Mouse (Mus musculus) large intestine, adult 2 months (tissue): ENCODE data around the gene Creb3l4. TPM values are rescaled to one million over a fixed set of nuclear protein-coding genes. Genes with fewer than 3 reads are reported as not detected.

Experiments used
- DNase-seq: peaks from one replicate; pipeline ENCODE4 v3.0.0-alpha.2; 2012; ENCODE audit warnings: low read depth, low spot score
- WGBS: fragments of 180-500 bp; shearing (Covaris S2); methylation state at CpG from one replicate; pipeline ENCODE4 v1.1.7; 2018; 5-methylcytosine and 5-hydroxymethylcytosine counted together
- polyA plus RNA-seq: library from polyadenylated mRNA; depleted of rRNA; stranded (reverse); fragments of >200 nt; gene quantifications from 2 replicates; pipeline ENCODE4 v1.2.3, GENCODE M21; 2012; rRNA removed

The Creb3l4 gene
- polyA plus RNA-seq, 1 experiment, result 18.6 TPM

DNA sequence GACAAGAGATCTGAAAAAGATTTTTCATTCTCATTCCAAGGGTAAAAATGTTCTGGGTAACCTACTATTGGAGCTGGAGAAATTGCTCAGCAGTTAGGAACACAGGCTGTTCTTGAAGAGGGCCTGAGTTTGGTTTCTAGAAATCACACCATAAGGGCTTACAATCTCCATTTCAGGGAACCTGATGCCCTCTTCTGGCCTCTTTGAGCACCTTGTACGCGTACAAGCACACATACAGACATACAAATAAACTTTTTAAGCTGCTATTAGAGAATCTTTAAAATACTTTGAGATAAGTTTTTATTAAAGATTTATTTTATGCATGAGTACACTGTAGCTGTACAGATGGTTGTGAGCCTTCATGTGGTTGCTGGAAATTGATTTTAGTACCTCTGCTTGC lies 38.7 kb downstream of the Creb3l4 start:
- WGBS, result over 99% methylated on average over 2 of the region's 2 CpGs
- DNase-seq, result no peak

- DNase-seq, result no peak
- 72% methylated on average over 5 of the region's 5 CpGs for WGBS
Observed at GRCm38 (mm10) chr3:90203619-90204018, 39.7 kb downstream of the Creb3l4 start.

GRCm38 (mm10) chr3:90202884-90203283 lies 40.4 kb downstream of the Creb3l4 start:
- DNase-seq, result no peak
- WGBS, result 35% methylated on average over 1 of the region's 1 CpGs

DNA sequence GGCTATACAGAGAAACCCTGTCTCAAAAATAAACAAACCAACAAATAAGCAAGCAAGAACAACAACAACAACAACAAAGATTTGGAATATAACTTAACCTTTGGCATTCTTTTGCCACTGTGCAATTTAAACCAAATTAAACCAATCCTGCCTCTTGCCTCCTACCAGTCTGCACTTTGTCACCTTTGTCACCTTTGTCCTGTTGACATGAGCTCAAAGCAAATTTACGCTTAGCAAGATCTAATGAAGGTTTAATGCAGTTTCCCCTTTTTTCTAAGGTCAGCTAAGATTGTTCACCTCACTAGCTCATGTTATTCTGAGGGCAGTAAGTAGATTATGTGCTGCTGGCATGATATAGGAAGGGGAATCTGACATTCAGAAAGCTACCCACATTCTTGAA lies 45.8 kb downstream of the Creb3l4 start:
- DNase-seq, result no peak

DNA sequence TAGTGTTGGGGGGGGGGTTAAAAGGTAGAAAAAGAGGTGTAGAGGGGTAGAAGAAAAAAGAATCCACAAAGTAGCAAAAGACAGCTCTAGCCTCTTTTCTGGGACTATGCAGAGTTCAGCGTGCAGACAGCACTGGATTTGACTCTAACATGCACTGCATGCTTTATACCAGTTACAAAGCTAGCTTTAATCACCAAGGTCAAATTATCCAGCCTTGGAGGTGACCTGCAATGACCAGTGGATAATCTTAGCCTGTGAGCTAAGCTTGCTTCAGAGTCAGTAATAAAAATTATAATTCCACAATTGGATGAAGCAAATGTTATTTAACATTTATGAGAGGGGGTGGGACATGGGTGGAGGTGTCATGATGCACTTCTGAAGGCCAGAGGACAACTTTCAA lies 47.7 kb downstream of the Creb3l4 start:
- DNase-seq, result no peak
- WGBS, result 72% methylated on average over 1 of the region's 1 CpGs

More for the DNA sequence above, 45.8 kb downstream of the Creb3l4 start:
- WGBS, result 54% methylated on average over 1 of the region's 1 CpGs

DNA sequence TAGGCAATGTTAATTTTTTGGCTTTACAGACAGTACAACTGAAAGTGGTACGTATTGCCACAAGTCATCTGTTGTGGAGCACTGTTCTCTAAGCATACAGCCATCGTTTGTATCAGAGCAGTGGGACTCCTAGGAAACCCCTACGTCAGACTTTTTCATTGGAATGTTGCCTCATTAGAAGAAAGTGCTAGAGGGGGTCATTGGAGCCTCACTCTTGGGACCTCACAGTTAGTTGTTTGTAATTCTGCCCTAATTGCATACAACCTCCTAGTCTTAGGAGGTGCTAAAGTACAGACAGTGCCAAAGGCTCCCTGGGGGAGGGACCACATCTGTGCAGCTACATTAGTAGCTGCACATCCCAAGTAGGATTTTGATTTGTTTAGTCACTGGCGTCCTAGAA lies 48.6 kb downstream of the Creb3l4 start:
- DNase-seq, result no peak
- WGBS, result 70% methylated on average over 4 of the region's 4 CpGs

DNA sequence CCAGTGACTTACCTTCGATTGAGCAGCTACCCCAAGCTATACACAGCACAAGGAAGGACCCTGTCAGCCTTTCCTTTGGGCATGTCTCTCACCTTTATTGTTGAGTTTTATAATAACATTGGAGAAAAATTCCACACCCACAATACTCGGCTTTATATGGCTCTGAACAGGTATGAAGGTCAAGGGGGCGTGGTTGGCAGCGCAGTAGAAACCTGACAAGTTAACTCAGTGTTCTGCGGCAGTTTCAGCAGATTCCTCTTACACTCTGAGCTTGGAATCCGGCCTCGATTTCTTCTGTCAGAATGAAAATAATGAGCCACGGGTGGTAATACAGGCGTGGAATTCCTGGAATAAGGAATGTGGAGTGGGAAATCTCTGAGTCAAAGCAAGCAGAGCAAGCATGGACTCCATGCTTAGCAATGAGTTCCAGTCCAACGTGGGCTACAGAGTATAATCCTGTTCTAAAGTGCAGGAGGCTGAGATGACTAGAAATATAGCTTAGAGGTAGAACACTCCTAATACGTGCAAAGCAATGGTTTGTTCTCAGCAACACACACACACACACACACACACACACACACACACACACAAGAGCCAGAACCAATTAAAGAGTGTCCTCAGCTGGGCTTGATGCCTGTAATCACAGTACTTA lies 52.3 kb downstream of the Creb3l4 start:
- DNase-seq, result peak; percentile 75
- WGBS, result 28% methylated on average over 11 of the region's 11 CpGs

Other genes starting within 250 kb of the Creb3l4 start
- gene Hax1, start 244.7 kb downstream of the Creb3l4 start, polyA plus RNA-seq, result 60.1 and 80.7 TPM in 2 replicates
- 41.1 and 46.7 TPM in 2 replicates for gene 4933434E20Rik, start 191.9 kb downstream of the Creb3l4 start, polyA plus RNA-seq
- 51.4 and 75.2 TPM in 2 replicates for gene Ubap2l, start 190.9 kb downstream of the Creb3l4 start, polyA plus RNA-seq
- 161 and 190 TPM in 2 replicates for gene Tpm3, start 170.9 kb downstream of the Creb3l4 start, polyA plus RNA-seq
- gene Nup210l, start 139.4 kb downstream of the Creb3l4 start, polyA plus RNA-seq, result 0.24 and 0.34 TPM in 2 replicates
- 2,294 and 2,765 TPM in 2 replicates for gene Rps27, start 29.9 kb downstream of the Creb3l4 start, polyA plus RNA-seq
- gene Rab13, start 29.8 kb downstream of the Creb3l4 start, polyA plus RNA-seq, result 2.9 and 3.6 TPM in 2 replicates
- gene Jtb, start 11.9 kb downstream of the Creb3l4 start, polyA plus RNA-seq, result 53.6 and 59.5 TPM in 2 replicates
- 76.1 and 83.3 TPM in 2 replicates for gene Slc39a1, start 4.7 kb upstream of the Creb3l4 start, polyA plus RNA-seq
- 25.7 and 33.4 TPM in 2 replicates for gene Crtc2, start 10.7 kb upstream of the Creb3l4 start, polyA plus RNA-seq
- gene Dennd4b, start 21.7 kb upstream of the Creb3l4 start, polyA plus RNA-seq, result 7.6 and 12.7 TPM in 2 replicates
- 7.7 and 13.4 TPM in 2 replicates for gene Gatad2b, start 49.7 kb upstream of the Creb3l4 start, polyA plus RNA-seq
- gene Slc27a3, start 146.4 kb upstream of the Creb3l4 start, polyA plus RNA-seq, result 4.6 and 5.9 TPM in 2 replicates
- gene Ints3, start 190.1 kb upstream of the Creb3l4 start, polyA plus RNA-seq, result 28.7 and 32.2 TPM in 2 replicates
- gene Npr1, start 222.4 kb upstream of the Creb3l4 start, polyA plus RNA-seq, result 6.1 and 10.1 TPM in 2 replicates
- 21.4 and 23.6 TPM in 2 replicates for gene Ilf2, start 232.6 kb upstream of the Creb3l4 start, polyA plus RNA-seq
- gene Snapin, start 247.5 kb upstream of the Creb3l4 start, polyA plus RNA-seq, result 13.6 and 14.2 TPM in 2 replicates